Mouse (Mus musculus) macrophage (primary cell): ENCODE measurements around the gene Cish. TPM values are rescaled to one million over a fixed set of nuclear protein-coding genes. Genes with fewer than 3 reads are reported as not detected.

ENCODE experiments used
- H3K27ac ChIP-seq: fragments of 350-480 bp; formaldehyde crosslinking; 2 replicates; pipeline ENCODE4 v1.9.0; 2021
- H3K36me3 ChIP-seq: fragments of 350-480 bp; formaldehyde crosslinking; 2 replicates; pipeline ENCODE4 v1.9.0; 2021; ENCODE audit errors: inconsistent target
- H3K4me3 ChIP-seq: fragments of 350-480 bp; formaldehyde crosslinking; 2 replicates; pipeline ENCODE4 v1.9.0; 2021; ENCODE audit errors: inconsistent target
- H3K79me2 ChIP-seq: fragments of 350-480 bp; formaldehyde crosslinking; 2 replicates; pipeline ENCODE4 v1.9.0; 2021; ENCODE audit errors: inconsistent target
- WGBS: methylation state at CpG from one replicate; pipeline ENCODE4 v1.1.7; 2026; ENCODE audit warnings: inconsistent platforms; ENCODE audit not compliant: missing documents; 5-methylcytosine and 5-hydroxymethylcytosine counted together
- polyA plus RNA-seq: library from polyadenylated mRNA; stranded (reverse); fragments of 250-400 nt; gene quantifications from 3 replicates; pipeline ENCODE4 v1.2.4, GENCODE M21; 2018; ENCODE audit warnings: inconsistent platforms
- total RNA-seq, 78 experiments: library from RNA; depleted of rRNA; stranded (reverse); fragments of 250-400 nt; gene quantifications; 1 replicate in 9 of 78; 2 replicates in 24 of 78; 3 replicates in 43 of 78; 4 replicates in 2 of 78; pipeline ENCODE4 v1.2.4; 2018; ENCODE audit warnings: inconsistent platforms in 56 of 78

Gene Cish
- 100 to 1,000 TPM in 1 of 26 experiments, 10 to 100 TPM in 9, 1 to 10 TPM in 16; 1.3 to 159 (median 5.1) TPM for total RNA-seq (2018; cell fraction: chromatin; rRNA removed)
- 10 to 100 TPM in 4 of 26 experiments, 1 to 10 TPM in 18, under 1 TPM in 4; 0.51 to 54.5 (median 2.6) TPM for total RNA-seq (2018; cell fraction: cytosol; rRNA removed)
- total RNA-seq (2018; cell fraction: nucleus; rRNA removed) = 100 to 1,000 TPM in 2 of 26 experiments, 10 to 100 TPM in 10, 1 to 10 TPM in 12, under 1 TPM in 2; 0.89 to 189 (median 6.5) TPM
- 0.10 to 1.4 TPM (median 0.29 TPM) in 3 replicates for polyA plus RNA-seq

GRCm38 (mm10) chr9:107296016-107296040 lies at the start of gene Cish:
Gene Cish (plus strand): TSS chr9:107296026.
- H3K36me3 ChIP-seq = no peaks in the 10 kb centered on the region
- H3K27ac ChIP-seq = no peak within 1 kb of the TSS
- H3K79me2 ChIP-seq = no peaks in the 10 kb centered on the region
- peak within 1 kb of the TSS; percentile 50 for H3K4me3 ChIP-seq

- no peak overlapping the region for H3K27ac ChIP-seq
- 58% methylated on average over 4 of the region's 4 CpGs for WGBS
- H3K4me3 ChIP-seq = no peak overlapping the region
- no peaks in the 10 kb centered on the region for H3K79me2 ChIP-seq
- H3K36me3 ChIP-seq = no peaks in the 10 kb centered on the region
Observed at GRCm38 (mm10) chr9:107246170-107246569, 49.7 kb upstream of the Cish start.

- WGBS = 73% methylated on average over 6 of the region's 6 CpGs
Observed at GRCm38 (mm10) chr9:107249154-107249553, 46.7 kb upstream of the Cish start.

GRCm38 (mm10) chr9:107250416-107251337 lies 45.1 kb upstream of the Cish start:
- Histone ChIP-seq H3K27ac (no peak overlapping the region), H3K79me2 (no peaks in the 10 kb centered on the region), H3K4me3 (no peak overlapping the region), H3K36me3 (peaks cover 7% of the 10 kb centered on the region)
- 96% methylated on average over 14 of the region's 14 CpGs for WGBS

More at GRCm38 (mm10) chr9:107249154-107249553, 46.7 kb upstream of the Cish start:
- Histone ChIP-seq H3K4me3 (no peak overlapping the region), H3K27ac (no peak overlapping the region), H3K36me3 (no peaks in the 10 kb centered on the region), H3K79me2 (no peaks in the 10 kb centered on the region)

- 77% methylated on average over 5 of the region's 5 CpGs for WGBS
- no peak overlapping the region for H3K27ac ChIP-seq
- no peaks in the 10 kb centered on the region for H3K79me2 ChIP-seq
- H3K4me3 ChIP-seq = no peak overlapping the region
- H3K36me3 ChIP-seq = peaks cover 21% of the 10 kb centered on the region
Observed at GRCm38 (mm10) chr9:107252164-107252563, 43.7 kb upstream of the Cish start.

- no peaks in the 10 kb centered on the region for H3K79me2 ChIP-seq
- H3K36me3 ChIP-seq = peaks cover 39% of the 10 kb centered on the region
- WGBS = 84% methylated on average over 12 of the region's 12 CpGs
- no peak overlapping the region for H3K4me3 ChIP-seq
- H3K27ac ChIP-seq = no peak overlapping the region
Observed at GRCm38 (mm10) chr9:107254476-107254875, 41.4 kb upstream of the Cish start.

- Histone ChIP-seq H3K27ac (no peak overlapping the region), H3K36me3 (peaks cover 39% of the 10 kb centered on the region), H3K4me3 (no peak overlapping the region), H3K79me2 (no peaks in the 10 kb centered on the region)
- 91% methylated on average over 3 of the region's 3 CpGs for WGBS
Observed at GRCm38 (mm10) chr9:107254925-107255324, 40.9 kb upstream of the Cish start.

- no peak overlapping the region for H3K4me3 ChIP-seq
- 77% methylated on average over 3 of the region's 3 CpGs for WGBS
- no peak overlapping the region for H3K27ac ChIP-seq
- no peaks in the 10 kb centered on the region for H3K79me2 ChIP-seq
- peaks cover 39% of the 10 kb centered on the region for H3K36me3 ChIP-seq
Observed at GRCm38 (mm10) chr9:107255596-107255995, 40.2 kb upstream of the Cish start.

- Histone ChIP-seq H3K27ac (peak overlapping the region; percentile 60; the same call in 1 of the 2 replicates), H3K36me3 (peaks cover 39% of the 10 kb centered on the region), H3K79me2 (peaks cover 22% of the 10 kb centered on the region; the same call in 1 of the 2 replicates), H3K4me3 (no peak overlapping the region)
- WGBS = 59% methylated on average over 6 of the region's 6 CpGs
Observed at GRCm38 (mm10) chr9:107259571-107259970, 36.3 kb upstream of the Cish start.

- peaks cover 34% of the 10 kb centered on the region for H3K36me3 ChIP-seq
Observed at GRCm38 (mm10) chr9:107260429-107260828, 35.4 kb upstream of the Cish start.

GRCm38 (mm10) chr9:107260836-107261235 lies 35.0 kb upstream of the Cish start:
- Histone ChIP-seq H3K36me3 (peaks cover 30% of the 10 kb centered on the region), H3K4me3 (no peak overlapping the region), H3K79me2 (peaks cover 34% of the 10 kb centered on the region; the same call in 1 of the 2 replicates), H3K27ac (peak overlapping the region; percentile 60)
- WGBS = 6% methylated on average over 8 of the region's 8 CpGs

More at GRCm38 (mm10) chr9:107260429-107260828, 35.4 kb upstream of the Cish start:
- 77% methylated on average over 2 of the region's 2 CpGs for WGBS
- Histone ChIP-seq H3K79me2 (peaks cover 30% of the 10 kb centered on the region; the same call in 1 of the 2 replicates), H3K4me3 (no peak overlapping the region), H3K27ac (peak overlapping the region; percentile 60)

GRCm38 (mm10) chr9:107261792-107262191 lies 34.0 kb upstream of the Cish start:
- Histone ChIP-seq H3K4me3 (no peak overlapping the region), H3K79me2 (peaks cover 44% of the 10 kb centered on the region; the same call in 1 of the 2 replicates), H3K27ac (peak overlapping the region; percentile 60; the same call in 1 of the 2 replicates), H3K36me3 (peaks cover 21% of the 10 kb centered on the region)
- 90% methylated on average over 6 of the region's 6 CpGs for WGBS

GRCm38 (mm10) chr9:107262375-107262774 lies 33.5 kb upstream of the Cish start:
- peaks cover 15% of the 10 kb centered on the region for H3K36me3 ChIP-seq
- no peak overlapping the region for H3K27ac ChIP-seq
- H3K79me2 ChIP-seq = peaks cover 50% of the 10 kb centered on the region; the same call in 1 of the 2 replicates
- H3K4me3 ChIP-seq = no peak overlapping the region
- WGBS = 96% methylated on average over 7 of the region's 7 CpGs

- no peak overlapping the region for H3K4me3 ChIP-seq
- WGBS = 7% methylated on average over 5 of the region's 5 CpGs
- peak overlapping the region; percentile 5; the same call in 1 of the 2 replicates for H3K27ac ChIP-seq
- peaks cover 65% of the 10 kb centered on the region; the same call in 1 of the 2 replicates for H3K79me2 ChIP-seq
- no peaks in the 10 kb centered on the region for H3K36me3 ChIP-seq
Observed at GRCm38 (mm10) chr9:107263912-107264311, 31.9 kb upstream of the Cish start.

- H3K27ac ChIP-seq = peak overlapping the region; percentile 5; the same call in 1 of the 2 replicates
- H3K4me3 ChIP-seq = no peak overlapping the region
- no peaks in the 10 kb centered on the region for H3K36me3 ChIP-seq
- H3K79me2 ChIP-seq = peaks cover 73% of the 10 kb centered on the region; the same call in 1 of the 2 replicates
- 0% methylated on average over 1 of the region's 3 CpGs for WGBS
Observed at GRCm38 (mm10) chr9:107264731-107265130, 31.1 kb upstream of the Cish start.
